Mouse (Mus musculus): ENCODE measurements at regions not wholly inside any gene's neighbourhood (a gene's known extent, or its start where the extent isn't known, plus 50 kb on each side); places are given as distances from the start of the nearest gene placed in this dataset.

DNA sequence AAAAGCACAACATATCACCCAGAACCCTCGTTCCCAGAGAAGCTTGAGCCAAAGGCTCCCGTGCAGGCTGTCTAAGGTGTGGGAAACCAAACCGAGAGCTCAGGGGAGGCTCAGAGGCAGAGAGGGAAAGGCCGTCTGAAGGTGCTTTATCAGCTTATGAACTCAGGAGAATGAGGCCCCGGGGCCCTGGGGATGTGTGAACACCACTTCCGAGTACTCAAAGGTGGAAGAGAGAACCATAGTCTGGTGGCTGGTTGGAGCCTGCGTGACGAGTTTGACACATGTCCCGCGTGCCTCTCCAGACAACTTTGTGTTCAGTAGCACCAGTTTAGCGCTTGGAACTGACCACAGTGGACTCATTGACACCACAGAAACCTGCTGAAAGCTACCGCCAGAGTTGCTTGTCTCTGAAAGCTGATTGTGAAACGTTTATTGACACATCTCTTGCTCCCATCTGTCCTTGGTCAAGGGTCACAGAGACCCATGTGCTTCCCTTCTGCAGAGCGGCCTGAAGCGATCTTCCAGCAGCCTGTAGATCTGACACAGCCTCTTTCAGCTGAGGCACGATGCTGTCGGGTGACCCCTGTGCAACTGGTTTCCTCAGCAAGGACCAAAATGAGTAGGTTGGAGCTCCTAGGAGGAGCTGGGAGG is 56.5 kb upstream of the Jazf1 start:
- TF ChIP-seq POLR2A (IDR thresholded peaks at IDR 0.05; ENCODE audit: insufficient read depth, low read depth, low read length): no peak
- no peak for TF ChIP-seq CTCF (IDR thresholded peaks at IDR 0.05)
- no peak for TF ChIP-seq EP300 (IDR thresholded peaks at IDR 0.05; ENCODE audit: insufficient read depth, low read depth, low read length)
